Mouse (Mus musculus) hindbrain, embryonic 11.5 days (tissue): ENCODE results near the gene Nsd1. TPM values are rescaled to one million over a fixed set of nuclear protein-coding genes. Genes with fewer than 3 reads are reported as not detected.
A peak's percentile ranks its signal among the peaks of the same experiment; 100 is the strongest.

Experiments
- ATAC-seq: fragments of 200-750 bp; cut with Nextera tagmentation; 2 replicates; pipeline ENCODE4 v1.8.0; 2017; ENCODE audit warnings: mild to moderate bottlenecking, moderate TSS enrichment, moderate library complexity; ENCODE audit not compliant: low FRiP score
- DNase-seq: peaks from one replicate; pipeline ENCODE4 v3.0.0-alpha.2; 2015; ENCODE audit warnings: low spot score
- H3K27ac ChIP-seq: fragments of 300-500 bp; sonication (generic); 2 replicates; pipeline ENCODE4 v1.5.1; 2014; ENCODE audit warnings: mild to moderate bottlenecking, low read depth, low read length
- H3K27me3 ChIP-seq: fragments of 300-500 bp; sonication (generic); 2 replicates; pipeline ENCODE4 v1.6.1; 2014; ENCODE audit warnings: mild to moderate bottlenecking, low read length, moderate library complexity, mixed read lengths; ENCODE audit not compliant: control insufficient read depth, insufficient read depth
- H3K36me3 ChIP-seq: fragments of 300-500 bp; sonication (generic); 2 replicates; pipeline ENCODE4 v1.6.1; 2014; ENCODE audit warnings: mild to moderate bottlenecking, low read length, moderate library complexity, mixed read lengths; ENCODE audit not compliant: control insufficient read depth, insufficient read depth
- H3K4me1 ChIP-seq: fragments of 300-500 bp; sonication (generic); replicated peaks from 2 replicates; pipeline ENCODE4 v1.6.1; 2014; ENCODE audit warnings: low read length, mixed read lengths; ENCODE audit not compliant: control insufficient read depth, insufficient read depth
- H3K4me2 ChIP-seq: fragments of 300-500 bp; sonication (generic); replicated peaks from 2 replicates; pipeline ENCODE4 v1.6.1; 2014; ENCODE audit warnings: mild to moderate bottlenecking, low read depth, low read length
- H3K4me3 ChIP-seq: fragments of 300-500 bp; sonication (generic); 2 replicates; pipeline ENCODE4 v1.5.1; 2014; ENCODE audit warnings: low read depth, low read length
- H3K9ac ChIP-seq: fragments of 300-500 bp; sonication (generic); 2 replicates; pipeline ENCODE4 v1.6.1; 2014; ENCODE audit warnings: low read depth, low read length
- H3K9me3 ChIP-seq: fragments of 300-500 bp; sonication (generic); 2 replicates; pipeline ENCODE4 v1.6.1; 2016; ENCODE audit warnings: low read length; ENCODE audit not compliant: control insufficient read depth
- WGBS: fragments of 180-500 bp; shearing (Covaris S2); extraction: QIAGEN DNeasy Blood & Tissue Kit; methylation state at CpG from one replicate; pipeline ENCODE4 v1.1.7; 2014; 5-methylcytosine and 5-hydroxymethylcytosine counted together
- polyA plus RNA-seq: library from polyadenylated mRNA; unstranded; fragments of >200 nt; fragmentation: Nextera tagmentation; extraction: Ambion mirVana; gene quantifications from 2 replicates; pipeline ENCODE4 v1.2.1, GENCODE M21; 2014

The Nsd1 gene
- polyA plus RNA-seq, 1 experiment from 2014 or later = 108 TPM

- no peak overlapping the region for H3K27ac ChIP-seq
- ATAC-seq (no peak), DNase-seq (no peak)
- 93% methylated on average over 8 of the region's 8 CpGs for WGBS
- no peak overlapping the region for H3K9ac ChIP-seq
- peaks cover 19% of the 10 kb centered on the region for H3K36me3 ChIP-seq
- H3K4me1 ChIP-seq = no peaks in the 10 kb centered on the region
- H3K9me3 ChIP-seq = no peaks in the 10 kb centered on the region
- H3K4me3 ChIP-seq = no peak overlapping the region
- no peaks in the 10 kb centered on the region for H3K27me3 ChIP-seq
- no peak overlapping the region for H3K4me2 ChIP-seq
These were observed 102.5 kb downstream of the Nsd1 start for GRCm38 (mm10) chr13:55312028-55312630.

- Histone ChIP-seq H3K27me3 (no peaks in the 10 kb centered on the region), H3K9me3 (no peaks in the 10 kb centered on the region), H3K4me2 (no peak overlapping the region), H3K4me1 (no peaks in the 10 kb centered on the region), H3K9ac (no peak overlapping the region), H3K36me3 (peaks cover 15% of the 10 kb centered on the region; the same call in 1 of the 2 replicates), H3K27ac (no peak overlapping the region), H3K4me3 (no peak overlapping the region)
- ATAC-seq = no peak
- no peak for DNase-seq
- 95% methylated on average over 9 of the region's 9 CpGs for WGBS
These were observed 103.5 kb downstream of the Nsd1 start for GRCm38 (mm10) chr13:55313051-55313450.

GRCm38 (mm10) chr13:55314891-55315412 lies 105.4 kb downstream of the Nsd1 start:
- Histone ChIP-seq H3K27me3 (no peaks in the 10 kb centered on the region), H3K36me3 (peaks cover 15% of the 10 kb centered on the region; the same call in 1 of the 2 replicates), H3K4me3 (no peak overlapping the region), H3K9ac (no peak overlapping the region), H3K4me1 (no peaks in the 10 kb centered on the region), H3K9me3 (no peaks in the 10 kb centered on the region), H3K27ac (no peak overlapping the region), H3K4me2 (no peak overlapping the region)
- no peak for ATAC-seq
- WGBS = 90% methylated on average over 2 of the region's 2 CpGs
- DNase-seq = no peak

- no peaks in the 10 kb centered on the region for H3K9me3 ChIP-seq
- 83% methylated on average over 3 of the region's 3 CpGs for WGBS
- H3K27me3 ChIP-seq = no peaks in the 10 kb centered on the region
- DNase-seq = no peak
- 0 out of 2 replicates have a peak, but pooled peaks cover 5% of the 10 kb centered on the region for H3K36me3 ChIP-seq
- peaks cover 4% of the 10 kb centered on the region; the same call in 1 of the 2 replicates for H3K4me1 ChIP-seq
- H3K27ac ChIP-seq = no peak overlapping the region
- no peak overlapping the region for H3K9ac ChIP-seq
- H3K4me2 ChIP-seq = no peak overlapping the region
- ATAC-seq = no peak
- H3K4me3 ChIP-seq = no peak overlapping the region
These were observed 108.8 kb downstream of the Nsd1 start for GRCm38 (mm10) chr13:55318351-55318750.

GRCm38 (mm10) chr13:55319931-55320533 lies 110.5 kb downstream of the Nsd1 start, which contains the start of gene Prelid1:
Prelid1 (plus strand) TSS chr13:55320500.
- Histone ChIP-seq H3K27me3 (no peaks in the 10 kb centered on the region), H3K36me3 (no peaks in the 10 kb centered on the region), H3K4me2 (peak within 1 kb of the TSS; percentile 93), H3K4me1 (peaks cover 5% of the 10 kb centered on the region; the same call in 1 of the 2 replicates), H3K4me3 (peak within 1 kb of the TSS; percentile 72), H3K9me3 (no peaks in the 10 kb centered on the region), H3K9ac (peak within 1 kb of the TSS; percentile 91), H3K27ac (no peak within 1 kb of the TSS)
- no peak for ATAC-seq
- no peak for DNase-seq
- 91% methylated on average over 4 of the region's 4 CpGs for WGBS

- Histone ChIP-seq H3K9me3 (no peaks in the 10 kb centered on the region), H3K4me3 (peak within 1 kb of the TSS; percentile 72), H3K27me3 (no peaks in the 10 kb centered on the region), H3K4me2 (peak within 1 kb of the TSS; percentile 93), H3K36me3 (peaks cover 8% of the 10 kb centered on the region), H3K4me1 (peaks cover 5% of the 10 kb centered on the region; the same call in 1 of the 2 replicates), H3K9ac (peak within 1 kb of the TSS; percentile 91), H3K27ac (0 out of 2 replicates have a peak within 1 kb of the TSS, but pooled peaks have one; percentile 43)
- peak; percentile 93 for ATAC-seq
- WGBS = under 1% methylated on average over 68 of the region's 73 CpGs
- DNase-seq = peak; percentile 95
These were observed 112.0 kb downstream of the Nsd1 start, which contains the start of gene Rab24 for GRCm38 (mm10) chr13:55321434-55322129. Rab24 (minus strand) TSS chr13:55321946.

- Histone ChIP-seq H3K9ac (peak overlapping the region; percentile 91), H3K4me2 (peak overlapping the region; percentile 93), H3K4me1 (peaks cover 5% of the 10 kb centered on the region; the same call in 1 of the 2 replicates), H3K27ac (no peak overlapping the region), H3K4me3 (peak overlapping the region; percentile 72), H3K27me3 (no peaks in the 10 kb centered on the region), H3K36me3 (peaks cover 8% of the 10 kb centered on the region), H3K9me3 (no peaks in the 10 kb centered on the region)
- WGBS = 2% methylated on average over 31 of the region's 31 CpGs
- no peak for ATAC-seq
- DNase-seq = peak; percentile 61
These were observed 112.7 kb downstream of the Nsd1 start for GRCm38 (mm10) chr13:55322130-55322825.

GRCm38 (mm10) chr13:55325596-55325995 lies 116.0 kb downstream of the Nsd1 start:
- Histone ChIP-seq H3K36me3 (peaks cover 8% of the 10 kb centered on the region), H3K9me3 (no peaks in the 10 kb centered on the region), H3K4me3 (no peak overlapping the region; the same call in 1 of the 2 replicates), H3K27ac (no peak overlapping the region), H3K27me3 (no peaks in the 10 kb centered on the region), H3K4me2 (no peak overlapping the region), H3K9ac (no peak overlapping the region), H3K4me1 (peaks cover 11% of the 10 kb centered on the region)
- 82% methylated on average over 11 of the region's 11 CpGs for WGBS
- ATAC-seq (no peak), DNase-seq (no peak)
